Mouse (Mus musculus) left cerebral cortex, adult 9 months (tissue): ENCODE data around the gene Vps25.

ENCODE experiments used
- DNase-seq, 2 experiments: peaks; one replicate each; pipeline ENCODE4 v3.0.0; 2022; ENCODE audit warnings: low spot score in 2 of 2

The Vps25 gene

DNA sequence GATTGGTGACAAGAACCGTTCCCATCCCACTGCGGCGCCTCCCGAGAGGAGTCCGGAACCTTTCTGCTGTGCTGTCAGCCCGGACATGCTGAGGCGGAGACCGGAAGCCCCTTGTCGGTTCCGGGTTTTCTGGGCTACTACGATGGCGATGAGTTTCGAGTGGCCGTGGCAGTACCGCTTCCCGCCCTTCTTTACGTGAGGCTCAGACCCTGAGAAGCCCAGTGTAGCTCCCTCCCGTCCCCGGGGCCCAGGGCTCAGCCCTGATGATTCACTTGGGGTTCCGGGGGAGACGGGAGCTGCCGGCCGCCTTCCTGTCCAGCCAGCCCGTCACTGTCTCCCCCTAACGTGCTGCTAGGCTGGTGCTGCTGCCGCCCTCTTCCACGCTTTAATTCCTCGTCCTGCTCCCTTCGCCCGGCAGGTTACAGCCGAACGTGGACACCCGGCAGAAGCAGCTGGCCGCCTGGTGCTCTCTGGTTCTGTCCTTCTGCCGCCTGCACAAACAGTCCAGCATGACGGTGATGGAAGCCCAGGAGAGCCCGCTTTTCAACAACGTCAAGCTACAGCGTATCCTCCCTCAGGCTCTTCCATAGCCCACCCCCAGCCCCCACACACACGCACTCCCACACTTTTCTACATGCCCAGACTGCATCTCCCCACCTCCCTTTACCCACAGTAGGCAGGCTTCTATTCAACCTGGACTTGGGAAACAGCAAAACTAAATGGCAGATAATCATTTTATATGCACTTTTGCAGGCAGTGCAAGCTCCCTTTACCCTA, at the start of gene Vps25:
Gene Vps25, plus strand, starts transcription at position 95 of the 777 bp plus-strand sequence.
- DNase-seq: peak in 1 of 2 experiments; percentile 84

GRCm38 (mm10) chr11:101211970-101212369, 41.5 kb upstream of the Vps25 start:
- DNase-seq: peak in 1 of 2 experiments; percentile 47

- no peak for DNase-seq
Measured at GRCm38 (mm10) chr11:101216936-101217335, 36.6 kb upstream of the Vps25 start.

DNA sequence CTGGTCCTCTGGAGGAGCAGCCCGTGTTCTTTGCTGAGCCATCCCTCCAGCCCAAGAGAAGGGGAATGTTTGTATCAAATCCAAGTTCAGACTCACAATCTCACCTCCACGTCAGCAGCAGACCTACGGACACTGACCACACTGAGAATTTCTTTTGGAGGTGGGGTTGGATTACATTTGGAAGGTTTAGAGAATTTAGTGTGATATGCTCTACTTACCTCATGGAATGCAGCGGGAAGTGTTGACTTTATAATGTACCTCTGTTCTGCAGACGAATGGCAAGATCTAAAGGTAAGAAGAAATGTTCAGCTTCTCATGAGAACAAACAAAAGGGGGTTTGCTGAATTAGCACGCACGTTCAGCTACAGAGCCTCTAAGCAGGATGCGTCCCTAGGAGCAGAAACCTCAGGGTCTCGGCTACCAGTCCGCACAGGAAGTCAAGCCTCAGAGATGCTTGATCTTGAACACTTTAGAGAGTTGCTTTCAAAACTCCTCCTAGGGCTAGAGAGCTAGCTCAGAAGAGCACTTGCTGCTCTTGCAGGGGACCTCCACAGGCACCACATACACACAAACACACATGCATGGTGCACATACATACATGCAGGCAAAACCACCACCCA, 35.0 kb upstream of the Vps25 start:
- DNase-seq: no peak

GRCm38 (mm10) chr11:101220853-101221252, 32.7 kb upstream of the Vps25 start:
- no peak for DNase-seq

DNA sequence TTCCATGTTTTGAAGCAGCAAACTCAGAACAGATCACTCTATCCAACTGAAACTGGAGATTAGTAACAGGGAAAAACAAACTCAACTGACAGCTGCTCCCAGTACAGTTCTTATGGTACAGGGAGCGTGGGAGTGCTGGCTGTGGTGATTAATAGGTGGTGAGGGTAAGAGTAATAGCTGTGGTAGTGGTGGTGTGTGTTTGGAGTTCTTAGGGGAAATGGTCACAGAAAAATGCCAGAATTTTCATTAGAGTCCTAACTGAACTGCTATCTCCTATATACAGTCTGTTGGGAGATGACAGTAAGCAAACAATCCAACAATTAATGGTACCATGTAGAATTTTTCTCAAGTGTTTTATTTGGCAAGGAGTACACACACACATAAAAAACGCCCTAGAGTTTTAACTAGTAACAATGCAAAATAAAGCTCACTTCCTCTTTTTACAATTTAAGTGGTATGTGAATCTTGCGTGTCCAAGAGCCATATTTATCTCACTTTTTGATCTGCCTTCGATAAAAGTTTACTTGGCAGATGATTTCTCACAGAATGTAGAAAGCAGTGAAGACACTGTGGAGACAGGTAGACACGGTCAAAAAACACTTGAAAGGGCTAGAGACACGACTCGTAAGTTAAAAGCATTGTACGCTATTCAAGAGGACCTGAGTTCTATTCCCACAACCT, 32.1 kb upstream of the Vps25 start:
- no peak for DNase-seq

DNA sequence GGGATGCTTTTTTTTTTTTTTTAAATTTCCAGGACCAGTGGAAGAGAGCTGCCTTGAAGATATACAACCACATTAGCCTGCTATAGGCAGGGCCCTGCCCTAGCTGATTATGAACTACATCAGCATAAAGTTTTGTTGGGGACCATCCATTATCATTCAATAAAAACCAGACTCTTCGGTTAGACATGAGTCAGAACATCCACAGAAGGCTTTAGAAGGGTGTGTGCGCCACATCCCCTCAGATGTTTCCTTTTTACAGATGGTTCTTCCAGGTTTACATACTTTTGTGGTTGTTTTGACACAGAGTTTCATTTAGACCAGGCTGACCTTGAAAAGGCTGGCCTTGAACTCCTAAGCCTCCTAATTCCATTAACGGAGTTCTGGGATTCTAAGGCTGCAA, 29.2 kb upstream of the Vps25 start:
- DNase-seq: no peak

GRCm38 (mm10) chr11:101225331-101226064, 28.0 kb upstream of the Vps25 start:
- DNase-seq: no peak

DNA sequence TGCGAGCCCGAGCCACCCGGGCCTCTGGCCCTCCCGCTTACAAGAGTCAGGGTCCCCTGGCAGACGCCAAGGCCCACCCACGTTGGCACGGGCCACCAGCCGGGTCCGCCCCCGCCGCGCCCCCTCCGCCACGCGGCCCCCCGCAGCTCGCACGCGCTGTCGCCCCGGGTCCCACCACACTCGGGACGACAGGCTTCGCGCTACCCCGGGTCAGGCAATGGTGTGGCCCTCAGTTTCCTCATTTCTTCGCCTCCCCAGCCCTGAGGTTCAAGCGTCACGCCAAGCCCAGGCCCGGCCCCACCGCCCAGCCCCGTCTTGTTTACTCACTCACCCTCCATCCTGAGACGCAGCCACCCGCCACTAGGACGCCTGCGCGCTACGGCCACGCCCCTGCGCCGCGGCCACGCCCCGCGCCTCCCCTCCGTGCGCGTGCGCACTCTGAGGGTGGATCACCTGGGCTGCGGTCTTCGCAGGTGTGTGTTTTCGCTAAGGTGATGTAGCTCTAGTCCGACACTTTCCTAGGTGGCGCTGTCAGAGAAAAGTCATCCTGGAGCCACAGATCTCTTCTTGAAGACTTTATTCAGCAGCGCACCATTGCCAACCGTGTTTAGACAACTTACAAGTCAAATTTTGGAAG, 27.3 kb upstream of the Vps25 start, which contains the start of gene Ezh1:
Gene Ezh1, minus strand, starts transcription at position 399 of the 637 bp plus-strand sequence.
- DNase-seq: peak; percentile 56 to 92

GRCm38 (mm10) chr11:101229361-101229900, 24.1 kb upstream of the Vps25 start:
- DNase-seq: no peak

- no peak for DNase-seq
Measured at GRCm38 (mm10) chr11:101230061-101230511, 23.4 kb upstream of the Vps25 start.

GRCm38 (mm10) chr11:101230526-101230925, 23.0 kb upstream of the Vps25 start:
- DNase-seq: no peak

GRCm38 (mm10) chr11:101230991-101231871, 22.3 kb upstream of the Vps25 start:
- DNase-seq: no peak

GRCm38 (mm10) chr11:101232010-101232839, 21.3 kb upstream of the Vps25 start:
- no peak for DNase-seq

GRCm38 (mm10) chr11:101233240-101233639, 20.3 kb upstream of the Vps25 start:
- DNase-seq: no peak

- DNase-seq: no peak
Measured at GRCm38 (mm10) chr11:101234124-101234523, 19.4 kb upstream of the Vps25 start.

DNA sequence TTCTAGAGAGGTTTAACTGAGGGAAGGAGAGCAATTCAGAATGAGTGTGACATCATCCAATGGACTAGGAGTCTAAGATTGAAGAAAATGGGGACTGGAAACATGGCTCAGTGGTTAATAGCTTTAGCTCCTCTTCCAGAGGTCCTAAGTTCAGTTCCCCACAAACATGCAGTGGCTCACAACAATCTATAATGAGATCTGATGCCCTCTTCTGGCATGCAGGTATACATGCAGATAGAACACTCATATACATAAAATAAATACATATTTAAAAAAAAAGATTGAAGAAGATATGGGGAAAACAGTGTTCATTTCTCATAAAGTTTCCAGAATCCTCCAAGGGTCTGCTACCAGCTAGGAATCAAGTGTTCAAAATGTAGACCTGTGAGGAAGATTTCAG, 18.1 kb upstream of the Vps25 start:
- DNase-seq: no peak

DNA sequence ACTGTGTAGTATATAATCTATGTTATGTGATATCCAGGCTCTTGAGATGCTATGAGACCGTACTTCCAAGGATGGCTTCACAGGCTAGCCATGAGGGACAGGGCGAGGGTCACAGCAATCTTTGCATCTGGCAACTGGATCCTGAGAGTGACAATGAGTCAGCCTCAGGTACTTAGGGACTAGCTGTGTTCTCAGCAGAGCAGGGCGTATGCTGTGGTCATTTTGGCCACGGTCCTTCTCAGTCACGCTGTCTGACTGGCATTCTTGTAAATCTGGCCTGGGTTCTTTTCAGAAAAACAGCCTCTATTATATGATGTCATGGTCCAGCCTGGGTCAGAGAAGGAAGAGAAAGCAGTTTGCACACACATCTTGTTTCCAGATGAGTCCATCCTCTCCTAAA, 16.7 kb upstream of the Vps25 start:
- no peak for DNase-seq

- peak in 1 of 2 experiments; percentile 32 for DNase-seq
Measured at GRCm38 (mm10) chr11:101238071-101238647, 15.3 kb upstream of the Vps25 start.
